Mouse (Mus musculus) testis, adult 2 months (tissue): ENCODE data around the gene Rasgef1b. TPM values are rescaled to one million over a fixed set of nuclear protein-coding genes. Genes with fewer than 3 reads are reported as not detected.

ENCODE experiments used
- H3K27ac ChIP-seq: fragments of 200-500 bp; 2 replicates; pipeline ENCODE4 v1.5.1; 2012; ENCODE audit warnings: low read depth, low read length; ENCODE audit not compliant: control insufficient read depth, insufficient read depth
- H3K27me3 ChIP-seq: fragments of 200-500 bp; 2 replicates; pipeline ENCODE4 v1.6.1; 2012; ENCODE audit warnings: mild to moderate bottlenecking, low read length, moderate library complexity; ENCODE audit not compliant: control insufficient read depth, insufficient read depth
- H3K36me3 ChIP-seq: fragments of 200-500 bp; 2 replicates; pipeline ENCODE4 v1.6.1; 2012; ENCODE audit warnings: mild to moderate bottlenecking, low read length; ENCODE audit not compliant: control insufficient read depth, insufficient read depth
- H3K4me1 ChIP-seq: fragments of 200-500 bp; 2 replicates; pipeline ENCODE4 v1.6.1; 2012; ENCODE audit warnings: low read length; ENCODE audit not compliant: control insufficient read depth, insufficient read depth
- H3K4me3 ChIP-seq: fragments of 200-500 bp; 2 replicates; pipeline ENCODE4 v1.5.1; 2012; ENCODE audit warnings: low read depth, mild to moderate bottlenecking, low read length, moderate library complexity, mixed read lengths; ENCODE audit not compliant: control insufficient read depth
- CTCF ChIP-seq: fragments of 200-500 bp; IDR thresholded peaks from 2 replicates; pipeline ENCODE4 v1.5.1; 2012; ENCODE audit warnings: low read depth, mild to moderate bottlenecking, inconsistent platforms, low read length, moderate library complexity; ENCODE audit not compliant: control insufficient read depth, insufficient read depth, insufficient replicate concordance
- POLR2A ChIP-seq: fragments of 200-500 bp; IDR thresholded peaks from 2 replicates; pipeline ENCODE4 v1.6.1; 2012; ENCODE audit warnings: low read depth, mild to moderate bottlenecking, inconsistent platforms, low read length, moderate library complexity; ENCODE audit not compliant: control insufficient read depth
- polyA plus RNA-seq: library from polyadenylated mRNA; depleted of rRNA; stranded (reverse); fragments of >200 nt; gene quantifications from 2 replicates; pipeline ENCODE4 v1.2.3, GENCODE M21; 2012

The Rasgef1b gene
- polyA plus RNA-seq, 1 experiment, result 3.2 TPM

DNA sequence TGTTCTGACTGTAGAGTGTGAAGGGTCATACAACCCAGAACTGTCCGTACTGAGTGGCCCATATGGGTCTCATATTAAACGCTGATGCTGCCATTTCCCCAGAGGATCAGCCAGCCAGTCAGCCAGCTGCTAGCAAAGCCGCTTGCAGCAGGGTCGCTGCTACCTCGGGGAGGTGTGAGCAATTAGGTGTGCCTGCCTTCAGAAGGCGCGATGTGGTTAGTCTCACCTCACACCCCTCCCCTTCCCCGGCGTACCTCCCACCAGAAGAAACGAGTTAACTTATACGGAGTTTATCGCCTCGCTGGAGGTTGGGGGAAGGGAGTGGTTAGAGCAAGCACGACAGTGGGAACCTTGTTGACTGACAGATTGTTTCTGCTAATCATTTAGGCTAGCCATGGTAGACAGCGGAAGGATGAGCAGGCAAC is 826 bp downstream of the Rasgef1b start:
- H3K27ac ChIP-seq, result no peak overlapping the region
- H3K4me1 ChIP-seq, result peaks cover 8% of the 10 kb centered on the region
- no peaks in the 10 kb centered on the region for H3K36me3 ChIP-seq
- H3K4me3 ChIP-seq, result no peak overlapping the region; the same call in 1 of the 2 replicates
- TF ChIP-seq CTCF (no peak), POLR2A (no peak)
- H3K27me3 ChIP-seq, result no peaks in the 10 kb centered on the region

DNA sequence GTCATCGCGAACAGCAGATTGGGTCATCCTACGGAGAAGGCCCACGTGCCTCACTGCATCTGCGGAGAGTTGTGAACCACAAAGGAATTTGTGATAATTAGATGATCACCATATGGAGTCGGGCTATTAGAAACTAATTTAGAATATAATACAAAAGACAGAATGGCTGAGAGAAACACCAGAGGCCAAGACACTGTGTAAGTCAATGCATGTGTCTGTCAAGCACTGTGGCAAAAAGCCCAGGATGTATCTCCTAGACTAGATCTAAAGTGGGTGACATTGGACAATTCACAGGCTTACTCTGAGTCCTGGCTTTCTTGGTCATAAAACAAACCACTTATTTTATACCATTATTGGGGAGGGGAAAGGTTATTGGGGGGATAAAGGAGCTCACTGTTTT is 4.9 kb downstream of the Rasgef1b start:
- no peaks in the 10 kb centered on the region for H3K27me3 ChIP-seq
- TF ChIP-seq CTCF (no peak), POLR2A (no peak)
- H3K36me3 ChIP-seq, result no peaks in the 10 kb centered on the region
- H3K4me3 ChIP-seq, result no peak overlapping the region
- H3K4me1 ChIP-seq, result peaks cover 3% of the 10 kb centered on the region
- H3K27ac ChIP-seq, result no peak overlapping the region

DNA sequence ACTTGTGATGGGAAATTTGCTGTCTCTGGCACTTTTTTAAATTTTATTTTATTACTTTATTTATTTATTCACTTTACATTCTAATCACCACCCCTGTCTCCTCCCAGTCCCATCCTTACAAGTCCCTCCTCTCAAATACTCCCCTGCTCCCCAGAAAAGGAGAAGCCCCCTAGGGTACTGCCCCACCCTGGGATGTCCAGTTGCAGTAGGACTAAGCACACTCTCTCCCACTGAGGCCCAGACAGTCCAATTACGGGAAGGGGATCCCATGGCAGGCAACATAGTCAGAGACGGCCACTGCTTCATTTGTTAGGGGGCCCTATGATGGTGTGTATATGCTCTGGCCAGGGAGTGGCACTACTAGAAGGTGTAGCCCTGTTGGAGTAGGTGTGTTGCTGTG is 6.6 kb downstream of the Rasgef1b start:
- no peak overlapping the region for H3K4me3 ChIP-seq
- TF ChIP-seq CTCF, result no peak
- no peak for TF ChIP-seq POLR2A
- H3K27me3 ChIP-seq, result no peaks in the 10 kb centered on the region
- no peaks in the 10 kb centered on the region for H3K36me3 ChIP-seq
- no peaks in the 10 kb centered on the region for H3K4me1 ChIP-seq
- no peak overlapping the region for H3K27ac ChIP-seq

DNA sequence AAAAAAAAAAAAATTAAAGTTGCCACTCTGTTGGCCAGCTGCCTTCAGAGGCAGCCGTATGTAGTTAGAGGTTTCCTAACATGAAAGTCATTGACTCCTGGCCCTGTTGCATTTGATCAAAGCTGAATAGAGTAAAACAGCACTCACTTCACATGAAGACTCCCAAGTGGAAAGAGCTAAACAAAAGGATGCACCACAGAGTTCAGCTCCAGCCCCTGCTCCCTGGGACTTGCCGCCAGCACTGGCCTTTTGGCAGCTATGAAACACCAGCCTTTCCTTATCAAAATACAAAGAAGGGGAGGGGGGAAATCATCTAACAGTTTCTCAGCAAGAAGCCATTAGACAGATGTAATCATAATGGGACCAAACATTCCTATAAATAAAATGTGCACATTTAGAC is 8.3 kb downstream of the Rasgef1b start:
- TF ChIP-seq POLR2A, result no peak
- TF ChIP-seq CTCF, result no peak
- Histone ChIP-seq H3K27me3 (no peaks in the 10 kb centered on the region), H3K4me1 (no peaks in the 10 kb centered on the region), H3K27ac (no peak overlapping the region), H3K4me3 (no peak overlapping the region), H3K36me3 (no peaks in the 10 kb centered on the region)

DNA sequence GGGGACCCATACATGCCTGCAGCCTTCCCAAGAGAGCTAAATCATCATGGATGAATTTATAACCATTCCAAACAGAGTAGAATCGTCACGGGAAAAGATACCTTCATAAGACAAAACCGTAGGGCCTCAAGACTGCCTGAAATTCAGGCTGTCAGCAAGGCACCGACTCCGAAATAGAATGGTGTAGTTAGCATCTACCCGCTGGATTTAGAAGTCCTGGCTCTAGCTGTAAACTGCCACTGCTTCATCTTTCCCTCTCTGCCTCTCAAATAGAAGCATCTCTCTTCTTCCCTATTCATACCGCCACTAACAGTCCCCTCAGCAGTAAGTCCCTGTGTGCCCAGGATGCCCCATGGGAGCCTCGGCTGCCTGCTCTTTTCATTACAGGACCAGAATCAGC is 10.9 kb downstream of the Rasgef1b start:
- H3K36me3 ChIP-seq, result no peaks in the 10 kb centered on the region
- H3K27me3 ChIP-seq, result no peaks in the 10 kb centered on the region
- no peaks in the 10 kb centered on the region for H3K4me1 ChIP-seq
- no peak overlapping the region for H3K4me3 ChIP-seq
- no peak for TF ChIP-seq CTCF
- TF ChIP-seq POLR2A, result no peak
- no peak overlapping the region for H3K27ac ChIP-seq

DNA sequence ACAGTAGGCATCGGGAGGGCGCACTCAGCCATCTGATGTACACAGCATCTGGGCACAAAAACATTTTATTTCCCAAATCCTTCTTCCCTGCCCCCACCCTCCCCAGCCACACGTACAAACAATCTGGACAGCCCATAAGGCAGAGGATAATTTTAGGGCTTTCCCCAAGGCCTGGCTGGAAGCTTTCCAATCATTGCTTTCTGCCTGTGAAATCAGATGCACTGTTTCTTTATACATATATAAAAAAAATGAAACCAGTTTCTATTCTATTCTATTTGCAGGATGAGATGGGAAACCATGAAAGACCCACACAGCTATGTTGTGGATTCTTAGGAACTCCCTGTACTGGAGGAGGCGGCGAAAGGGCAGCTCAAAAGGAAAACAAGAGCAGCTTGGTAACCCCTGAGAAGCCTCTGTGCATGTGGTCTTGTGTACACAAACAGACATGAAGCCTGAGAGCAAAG is 13.6 kb downstream of the Rasgef1b start:
- no peak overlapping the region for H3K4me3 ChIP-seq
- H3K27ac ChIP-seq, result no peak overlapping the region
- no peaks in the 10 kb centered on the region for H3K36me3 ChIP-seq
- TF ChIP-seq CTCF (no peak), POLR2A (no peak)
- no peaks in the 10 kb centered on the region for H3K27me3 ChIP-seq
- H3K4me1 ChIP-seq, result no peaks in the 10 kb centered on the region

DNA sequence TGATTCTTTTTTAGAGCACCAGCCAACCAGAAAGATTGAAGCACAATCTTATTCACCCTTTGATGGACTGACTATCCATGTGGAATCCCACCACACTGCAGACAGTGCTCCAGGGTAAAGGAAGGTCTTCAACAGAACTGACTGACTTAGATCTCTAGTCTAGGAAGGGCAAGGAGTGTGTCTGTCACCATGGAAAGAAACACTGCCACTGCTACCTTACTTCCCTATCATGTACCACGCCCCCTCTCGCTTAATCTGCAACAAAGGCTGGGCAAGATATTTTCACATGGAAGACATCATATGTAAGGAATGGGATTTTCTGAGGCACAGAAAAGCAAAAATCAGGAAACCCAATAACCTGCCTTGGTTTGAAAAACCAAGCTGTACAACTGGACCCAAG is 16.9 kb downstream of the Rasgef1b start:
- TF ChIP-seq CTCF (no peak), POLR2A (no peak)
- no peaks in the 10 kb centered on the region for H3K36me3 ChIP-seq
- no peak overlapping the region for H3K4me3 ChIP-seq
- no peaks in the 10 kb centered on the region for H3K4me1 ChIP-seq
- no peak overlapping the region for H3K27ac ChIP-seq
- no peaks in the 10 kb centered on the region for H3K27me3 ChIP-seq

DNA sequence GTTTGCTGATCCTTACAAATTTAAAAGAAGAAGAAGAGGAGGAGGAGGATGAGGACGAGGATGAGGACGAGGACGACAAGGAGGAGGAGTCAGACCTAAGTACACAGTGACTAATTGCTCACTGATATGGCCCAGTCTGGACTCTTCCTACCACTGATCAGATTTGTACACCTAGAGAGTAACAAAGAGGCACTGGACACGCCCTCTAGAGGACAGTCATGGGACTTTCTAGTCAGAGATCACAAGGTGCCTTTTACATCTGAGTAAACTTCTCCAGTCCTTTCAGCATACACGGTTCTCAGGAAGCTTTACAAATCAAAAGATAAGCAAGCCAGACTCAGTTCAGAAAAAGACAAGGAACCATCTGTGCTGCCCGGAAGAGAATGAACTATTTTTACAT is 20.2 kb downstream of the Rasgef1b start:
- no peak overlapping the region for H3K27ac ChIP-seq
- H3K27me3 ChIP-seq, result no peaks in the 10 kb centered on the region
- H3K4me1 ChIP-seq, result no peaks in the 10 kb centered on the region
- no peaks in the 10 kb centered on the region for H3K36me3 ChIP-seq
- TF ChIP-seq POLR2A, result no peak
- TF ChIP-seq CTCF, result no peak
- H3K4me3 ChIP-seq, result no peak overlapping the region
